Mouse (Mus musculus) embryo, embryonic 11.5 days (tissue): Measurements from ENCODE around the gene Ctrl.

ENCODE experiments used
- DNase-seq: peaks from one replicate; pipeline ENCODE4 v3.0.0-alpha.2; 2012; ENCODE audit warnings: low read depth, low spot score

Gene Ctrl

DNA sequence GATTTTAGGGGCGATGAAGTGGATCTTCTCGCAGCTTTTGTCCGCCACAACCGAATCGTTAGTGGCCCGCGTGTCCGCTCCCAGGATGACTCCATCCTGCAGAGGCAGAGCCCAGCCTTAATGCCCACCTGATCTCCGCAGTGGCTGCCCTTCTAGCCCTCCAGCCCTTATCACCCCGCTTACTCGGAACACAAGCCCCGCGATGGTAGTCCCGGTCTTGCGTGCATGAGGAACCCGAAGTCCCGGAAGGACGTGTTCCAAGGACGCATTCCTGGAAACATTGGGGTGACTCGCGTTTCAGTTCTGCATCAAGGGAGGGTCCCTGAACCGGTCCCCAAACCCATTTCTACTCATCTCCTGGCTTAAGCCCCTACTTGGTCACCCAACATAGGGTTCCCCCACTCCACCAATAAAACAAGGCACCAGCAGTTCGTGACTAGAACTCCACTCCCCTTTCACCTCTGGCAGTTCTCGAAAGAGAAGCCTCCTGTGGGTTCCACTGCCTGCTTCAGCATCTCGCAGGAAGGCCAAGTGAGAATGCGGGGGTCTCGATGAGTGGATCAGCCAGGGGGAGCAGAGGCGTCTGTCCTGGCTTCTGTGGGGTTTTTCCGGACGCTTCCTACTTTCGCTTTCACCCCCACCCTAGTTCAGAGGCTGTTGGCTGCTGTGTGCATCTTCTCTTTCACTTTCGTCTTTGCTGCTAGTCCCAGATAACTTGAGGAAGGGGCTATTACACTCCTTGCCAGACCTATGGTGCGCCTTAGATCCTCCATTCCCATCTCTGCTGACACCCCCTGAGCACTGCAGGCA lies 4.0 kb upstream of the Ctrl start:
- DNase-seq, result no peak

GRCm38 (mm10) chr8:105936866-105937475 lies 3.3 kb upstream of the Ctrl start:
- peak; percentile 84 for DNase-seq

DNA sequence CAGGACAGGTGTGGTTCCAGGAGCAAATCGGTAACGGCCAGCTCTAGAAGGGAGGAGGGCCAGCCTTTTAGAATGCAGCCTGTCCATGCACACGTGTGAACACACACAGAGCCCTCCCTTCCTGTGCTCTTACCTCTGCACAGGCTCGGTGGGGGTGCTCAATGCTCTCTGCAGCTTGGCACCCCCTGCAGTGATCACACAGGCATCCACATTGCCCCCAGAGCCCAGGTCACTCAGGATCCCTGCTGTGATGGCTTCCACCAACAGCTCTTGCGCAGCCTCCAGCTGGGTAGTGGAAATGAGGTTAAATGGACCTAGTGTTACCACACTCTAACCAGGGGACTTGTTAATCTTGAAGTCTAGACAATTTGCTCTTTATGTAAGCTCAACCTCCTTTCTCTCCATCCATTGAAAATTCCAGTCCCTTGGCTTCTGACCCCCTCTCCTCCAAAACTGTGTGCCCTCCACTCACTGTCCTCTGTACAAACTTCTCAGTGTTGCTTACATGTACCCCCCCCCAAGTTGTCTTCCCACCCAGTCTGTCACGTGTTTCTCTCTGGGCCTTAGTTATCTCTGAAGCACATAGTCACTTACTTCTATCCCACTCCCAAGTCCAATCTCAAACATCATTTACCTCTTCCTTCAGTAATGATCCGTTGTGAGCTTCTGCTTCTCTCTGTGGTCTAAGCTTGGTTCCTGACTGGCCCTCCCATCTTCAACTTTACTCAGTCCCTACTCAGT lies 2.4 kb upstream of the Ctrl start:
- no peak for DNase-seq

DNA sequence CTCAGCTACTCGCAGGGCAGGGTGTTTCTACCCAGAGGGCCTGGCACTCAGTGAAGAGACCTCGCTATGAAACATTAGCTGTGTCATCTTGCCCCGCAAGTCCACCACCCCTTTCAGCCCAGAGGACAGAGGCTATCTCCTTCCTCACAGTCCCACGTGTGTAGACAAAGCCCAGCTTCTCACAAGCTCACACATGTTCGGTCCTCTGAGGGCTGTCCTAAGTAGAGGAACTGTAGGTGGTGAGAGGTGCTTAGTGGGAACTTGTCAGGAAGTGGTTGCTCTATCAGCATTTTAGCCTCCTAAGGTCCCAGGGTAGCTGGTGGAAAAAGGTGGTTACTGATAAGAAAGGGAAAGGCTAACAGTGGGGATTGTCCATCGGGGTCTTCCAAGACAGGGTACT lies 1.4 kb upstream of the Ctrl start:
- no peak for DNase-seq

- no peak for DNase-seq
Measured at GRCm38 (mm10) chr8:105932525-105932924, 1.1 kb downstream of the Ctrl start.

- no peak for DNase-seq
Measured at GRCm38 (mm10) chr8:105931271-105931670, 2.4 kb downstream of the Ctrl start.

DNA sequence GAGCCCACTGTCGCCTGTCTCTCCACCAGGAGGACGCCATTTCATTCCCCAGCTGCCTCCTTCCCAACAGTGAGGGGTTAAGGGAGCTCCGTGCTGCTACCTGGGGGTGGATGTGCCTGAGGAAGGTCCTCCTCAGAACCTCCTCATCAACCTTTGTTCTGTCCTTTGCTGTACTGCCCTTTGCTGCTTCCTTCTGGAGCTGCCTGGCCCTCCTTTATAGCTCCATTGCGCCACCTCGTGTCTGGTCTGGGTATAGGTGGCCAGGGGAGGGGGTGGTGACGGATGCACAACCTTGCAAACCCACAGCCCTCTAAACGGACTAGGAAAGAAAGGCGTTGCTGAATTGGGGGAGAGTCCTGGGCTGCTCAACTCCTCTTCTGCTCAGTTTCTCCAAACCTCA lies 3.1 kb downstream of the Ctrl start:
- DNase-seq, result peak; percentile 68

GRCm38 (mm10) chr8:105925123-105925522 lies 8.5 kb downstream of the Ctrl start:
- no peak for DNase-seq

- no peak for DNase-seq
Measured at GRCm38 (mm10) chr8:105919390-105919789, 14.3 kb downstream of the Ctrl start.

- no peak for DNase-seq
Measured at GRCm38 (mm10) chr8:105900941-105901616, 32.6 kb downstream of the Ctrl start.

- peak; percentile 95 for DNase-seq
Measured at GRCm38 (mm10) chr8:105900180-105900940, 33.3 kb downstream of the Ctrl start, which contains the start of gene Pskh1. Pskh1 (plus strand) TSS chr8:105900441.

- no peak for DNase-seq
Measured at GRCm38 (mm10) chr8:105897801-105898480, 35.7 kb downstream of the Ctrl start.

GRCm38 (mm10) chr8:105893339-105893738 lies 40.3 kb downstream of the Ctrl start, which contains the start of gene Nrn1l:
Nrn1l (plus strand) TSS chr8:105893567.
- peak; percentile 58 for DNase-seq

DNA sequence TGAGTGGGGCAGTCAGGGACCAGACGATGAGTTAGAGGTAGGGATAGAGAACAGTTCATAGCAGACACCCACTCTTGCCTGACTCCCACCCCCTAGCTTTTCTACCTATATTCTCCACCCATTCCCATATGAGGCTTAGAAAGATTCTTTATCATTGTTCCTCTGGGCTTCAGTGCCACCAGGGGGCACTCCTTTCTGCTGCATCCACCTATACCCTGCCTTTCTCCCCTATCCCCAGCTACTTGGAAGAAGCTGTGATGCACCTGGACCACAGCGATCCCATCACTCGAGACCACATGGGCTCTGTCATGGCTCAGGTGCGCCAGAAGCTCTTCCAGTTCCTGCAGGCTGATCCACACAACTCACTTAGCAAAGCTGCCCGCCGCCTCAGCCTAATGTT lies 41.2 kb downstream of the Ctrl start:
- DNase-seq, result no peak

DNA sequence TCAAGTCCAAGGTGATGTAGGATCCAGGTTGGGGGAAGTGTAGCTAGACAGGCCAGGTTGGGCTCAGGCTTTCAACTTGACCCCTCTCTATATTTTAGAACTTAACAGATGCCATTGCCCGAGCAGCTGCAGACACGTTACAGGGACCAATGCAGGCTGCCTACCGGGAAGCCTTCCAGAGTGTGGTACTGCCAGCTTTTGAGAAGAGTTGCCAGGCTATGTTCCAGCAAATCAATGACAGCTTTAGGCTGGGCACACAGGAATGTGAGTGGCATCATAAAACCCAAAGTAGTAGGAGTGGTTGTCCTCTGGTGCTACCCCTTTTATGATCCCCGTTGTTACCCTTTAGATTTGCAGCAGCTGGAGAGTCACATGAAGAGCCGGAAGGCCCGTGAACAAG lies 42.8 kb downstream of the Ctrl start:
- no peak for DNase-seq

DNA sequence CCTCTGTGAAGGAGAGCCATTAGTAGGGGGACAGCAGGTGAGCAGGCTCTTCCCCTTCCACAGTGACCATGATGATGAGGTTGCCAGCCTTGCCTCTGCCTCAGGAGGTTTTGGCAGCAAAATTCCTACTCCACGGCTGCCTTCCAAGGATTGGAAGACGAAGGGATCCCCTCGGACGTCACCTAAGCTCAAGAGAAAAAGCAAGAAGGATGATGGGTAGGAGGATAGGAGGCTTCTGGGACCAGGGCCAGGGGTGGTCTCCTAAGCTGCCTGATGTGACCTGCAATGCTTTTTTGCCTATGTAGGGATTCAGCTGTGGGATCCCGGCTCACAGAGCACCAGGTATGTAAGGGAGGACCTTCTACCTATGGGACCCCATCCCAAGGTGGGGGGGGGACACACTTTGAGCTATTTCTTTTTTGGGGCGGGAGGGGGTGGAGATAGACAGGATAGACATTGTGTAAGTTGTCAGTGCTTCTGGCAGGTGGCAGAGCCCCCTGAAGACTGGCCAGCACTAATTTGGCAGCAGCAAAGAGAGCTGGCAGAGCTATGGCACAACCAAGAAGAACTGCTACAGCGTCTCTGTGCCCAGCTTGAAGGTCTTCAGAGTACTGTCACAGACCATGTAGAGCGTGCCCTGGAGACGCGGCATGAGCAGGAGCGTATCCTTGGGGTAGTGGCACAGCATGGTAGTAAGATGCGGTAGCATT lies 43.8 kb downstream of the Ctrl start:
- no peak for DNase-seq
